Mouse (Mus musculus) lung, embryonic 16.5 days (tissue): ENCODE results near the gene Nubpl. TPM values are rescaled to one million over a fixed set of nuclear protein-coding genes. Genes with fewer than 3 reads are reported as not detected.

Experiments
- ATAC-seq: fragments of 200-750 bp; cut with Nextera tagmentation; 2 replicates; pipeline ENCODE4 v1.8.0; 2017; ENCODE audit warnings: low read depth, mild to moderate bottlenecking, moderate library complexity
- H3K27ac ChIP-seq: fragments of 300-500 bp; sonication (generic); 2 replicates; pipeline ENCODE4 v1.5.1; 2014; ENCODE audit warnings: mild to moderate bottlenecking, control low read depth, low read length
- H3K27me3 ChIP-seq: fragments of 300-500 bp; sonication (generic); 2 replicates; pipeline ENCODE4 v1.6.1; 2014; ENCODE audit warnings: low read depth, low read length, mixed read lengths; ENCODE audit not compliant: control insufficient read depth, insufficient read depth
- H3K36me3 ChIP-seq: fragments of 300-500 bp; sonication (generic); 2 replicates; pipeline ENCODE4 v1.6.1; 2014; ENCODE audit warnings: low read length; ENCODE audit not compliant: control insufficient read depth, insufficient read depth
- H3K4me1 ChIP-seq: fragments of 300-500 bp; sonication (generic); replicated peaks from 2 replicates; pipeline ENCODE4 v1.6.1; 2014; ENCODE audit warnings: low read length, mixed read lengths; ENCODE audit not compliant: control insufficient read depth, insufficient read depth
- H3K4me2 ChIP-seq: fragments of 300-500 bp; sonication (generic); 2 replicates; pipeline ENCODE4 v1.6.1; 2014; ENCODE audit warnings: low read depth, low read length, control low read depth
- H3K4me3 ChIP-seq: fragments of 300-500 bp; sonication (generic); 2 replicates; pipeline ENCODE4 v1.5.1; 2014; ENCODE audit warnings: mild to moderate bottlenecking, low read length, control low read depth
- H3K9ac ChIP-seq: fragments of 300-500 bp; sonication (generic); 2 replicates; pipeline ENCODE4 v1.6.1; 2014; ENCODE audit warnings: low read length, control low read depth
- H3K9me3 ChIP-seq: fragments of 300-500 bp; sonication (generic); 2 replicates; pipeline ENCODE4 v1.6.1; 2016; ENCODE audit warnings: low read length; ENCODE audit not compliant: control insufficient read depth
- WGBS: fragments of 180-500 bp; shearing (Covaris S2); extraction: QIAGEN DNeasy Blood & Tissue Kit; methylation state at CpG from one replicate; pipeline ENCODE4 v1.1.7; 2014; 5-methylcytosine and 5-hydroxymethylcytosine counted together
- polyA plus RNA-seq: library from polyadenylated mRNA; unstranded; fragments of >200 nt; fragmentation: Nextera tagmentation; extraction: Ambion mirVana; gene quantifications from 2 replicates; pipeline ENCODE4 v1.2.1, GENCODE M21; 2015

Nubpl gene
- polyA plus RNA-seq, 1 experiment from 2014 or later, result 11.3 TPM

DNA sequence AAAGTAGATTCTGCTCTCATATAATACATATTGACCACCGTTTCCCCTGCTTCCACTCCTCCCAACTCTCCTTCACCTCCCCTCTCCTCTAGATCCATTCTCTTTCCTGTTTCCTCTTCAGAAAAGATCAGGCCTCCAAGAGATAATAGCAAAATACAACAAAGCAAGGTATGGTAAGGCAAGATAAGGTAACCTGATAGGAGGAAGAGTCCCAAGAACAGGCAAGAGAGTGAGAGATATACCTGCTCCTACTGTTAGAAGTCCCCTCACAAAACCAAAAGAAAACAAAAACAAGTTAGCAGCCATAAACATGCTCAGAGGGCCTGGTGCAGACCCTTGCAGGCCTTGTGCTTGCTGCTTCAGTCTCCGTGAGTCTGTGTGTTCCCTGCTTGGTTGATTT, 49.1 kb downstream of the Nubpl start:
- WGBS, result 61% methylated on average over 2 of the region's 2 CpGs
- no peaks in the 10 kb centered on the region for H3K4me1 ChIP-seq

DNA sequence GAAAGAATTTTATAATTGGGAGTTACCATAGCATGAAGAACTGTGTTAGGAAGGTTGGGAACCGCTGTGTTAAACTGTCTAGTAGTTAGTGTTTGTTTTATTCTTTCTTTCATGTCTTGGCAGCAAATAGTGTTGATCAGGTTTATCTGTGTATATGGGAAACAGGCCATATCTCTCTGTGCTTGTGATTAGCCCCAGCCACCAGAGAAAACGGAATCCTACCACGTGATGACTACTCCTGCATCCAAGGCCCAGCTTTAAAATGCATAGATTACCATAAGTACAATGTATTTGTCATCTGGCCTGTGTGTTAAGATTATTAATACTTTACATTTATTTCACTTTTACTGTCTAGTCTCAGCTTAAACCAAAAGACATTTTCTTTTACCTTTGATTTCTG, 51.9 kb downstream of the Nubpl start:
- no peak overlapping the region for H3K9ac ChIP-seq
- H3K27ac ChIP-seq, result no peak overlapping the region
- H3K36me3 ChIP-seq, result no peaks in the 10 kb centered on the region
- no peaks in the 10 kb centered on the region for H3K4me1 ChIP-seq
- H3K9me3 ChIP-seq, result no peaks in the 10 kb centered on the region
- H3K4me3 ChIP-seq, result no peak overlapping the region
- no peaks in the 10 kb centered on the region for H3K27me3 ChIP-seq
- no peak overlapping the region for H3K4me2 ChIP-seq
- WGBS, result 47% methylated on average over 3 of the region's 3 CpGs
- ATAC-seq, result no peak

More for the DNA sequence above, 49.1 kb downstream of the Nubpl start:
- ATAC-seq, result no peak
- no peak overlapping the region for H3K9ac ChIP-seq
- H3K4me2 ChIP-seq, result no peak overlapping the region
- no peak overlapping the region for H3K27ac ChIP-seq
- H3K9me3 ChIP-seq, result no peaks in the 10 kb centered on the region
- H3K36me3 ChIP-seq, result no peaks in the 10 kb centered on the region
- H3K27me3 ChIP-seq, result no peaks in the 10 kb centered on the region
- H3K4me3 ChIP-seq, result no peak overlapping the region

- no peaks in the 10 kb centered on the region for H3K36me3 ChIP-seq
- no peaks in the 10 kb centered on the region for H3K9me3 ChIP-seq
- no peaks in the 10 kb centered on the region for H3K4me1 ChIP-seq
- H3K9ac ChIP-seq, result no peak overlapping the region
- H3K4me3 ChIP-seq, result no peak overlapping the region
- no peak for ATAC-seq
- no peaks in the 10 kb centered on the region for H3K27me3 ChIP-seq
- no peak overlapping the region for H3K27ac ChIP-seq
- no peak overlapping the region for H3K4me2 ChIP-seq
- WGBS, result 96% methylated on average over 3 of the region's 3 CpGs
Measured at GRCm38 (mm10) chr12:52152071-52152470, 54.5 kb downstream of the Nubpl start.

GRCm38 (mm10) chr12:52154906-52155305, 57.4 kb downstream of the Nubpl start:
- H3K36me3 ChIP-seq, result no peaks in the 10 kb centered on the region
- H3K4me3 ChIP-seq, result no peak overlapping the region
- no peak overlapping the region for H3K9ac ChIP-seq
- H3K27ac ChIP-seq, result no peak overlapping the region
- no peaks in the 10 kb centered on the region for H3K27me3 ChIP-seq
- no peaks in the 10 kb centered on the region for H3K9me3 ChIP-seq
- H3K4me1 ChIP-seq, result no peaks in the 10 kb centered on the region
- WGBS, result 89% methylated on average over 4 of the region's 4 CpGs
- H3K4me2 ChIP-seq, result no peak overlapping the region
- no peak for ATAC-seq

DNA sequence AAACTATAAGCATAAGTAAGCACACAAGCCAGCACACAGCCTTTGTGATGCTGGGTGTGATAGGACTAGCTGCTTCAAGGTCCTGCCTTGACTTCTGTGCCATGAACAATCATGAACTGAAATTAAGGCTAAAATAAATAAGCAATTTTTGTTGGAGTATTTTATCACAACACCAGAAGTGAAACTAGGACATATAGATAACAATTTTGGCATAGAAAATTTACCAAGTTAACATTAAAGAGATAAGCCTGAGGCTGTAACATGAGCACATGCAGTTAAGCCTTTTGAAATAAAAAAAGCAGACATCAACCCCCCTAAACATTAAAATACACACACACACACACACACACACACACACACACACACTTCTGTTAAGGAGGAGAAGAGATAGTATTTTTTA, 66.9 kb downstream of the Nubpl start:
- ATAC-seq, result no peak
- Histone ChIP-seq H3K4me2 (no peak overlapping the region), H3K4me3 (no peak overlapping the region), H3K9me3 (no peaks in the 10 kb centered on the region), H3K36me3 (no peaks in the 10 kb centered on the region), H3K27me3 (no peaks in the 10 kb centered on the region), H3K4me1 (no peaks in the 10 kb centered on the region), H3K9ac (no peak overlapping the region), H3K27ac (no peak overlapping the region)

DNA sequence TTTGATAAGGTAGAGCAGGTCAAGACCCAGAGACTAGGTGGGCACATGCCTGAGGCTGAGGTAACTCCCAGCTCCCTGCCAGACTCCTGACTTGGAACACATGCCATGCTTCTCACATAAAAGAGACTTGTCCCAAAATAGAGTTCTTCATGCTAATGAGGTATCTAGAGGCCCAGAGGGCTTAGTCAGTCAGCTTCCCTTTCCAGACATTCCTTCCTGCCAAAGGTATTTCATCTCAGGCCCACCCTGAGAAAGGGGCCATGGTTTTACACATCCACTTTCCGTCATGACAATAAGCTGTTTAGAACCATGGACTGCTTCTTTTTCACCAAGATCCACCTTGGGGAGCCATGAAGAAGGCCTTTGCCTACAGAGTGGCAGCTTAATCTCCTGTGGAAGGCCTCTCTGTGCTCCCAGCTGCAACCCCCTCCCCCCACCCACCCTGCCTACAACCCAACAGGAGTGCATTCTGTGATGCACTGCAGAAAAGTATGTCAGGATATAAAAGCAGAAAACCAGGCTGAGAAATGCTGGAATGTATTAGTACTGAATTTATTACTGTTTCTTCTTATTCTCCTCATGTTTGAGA, 88.8 kb downstream of the Nubpl start:
- no peak overlapping the region for H3K27ac ChIP-seq
- H3K27me3 ChIP-seq, result no peaks in the 10 kb centered on the region
- 63% methylated on average over 1 of the region's 1 CpGs for WGBS
- no peak for ATAC-seq
- no peaks in the 10 kb centered on the region for H3K9me3 ChIP-seq
- no peak overlapping the region for H3K4me3 ChIP-seq
- H3K36me3 ChIP-seq, result no peaks in the 10 kb centered on the region
- H3K9ac ChIP-seq, result no peak overlapping the region
- no peak overlapping the region for H3K4me2 ChIP-seq
- peaks cover 5% of the 10 kb centered on the region for H3K4me1 ChIP-seq

DNA sequence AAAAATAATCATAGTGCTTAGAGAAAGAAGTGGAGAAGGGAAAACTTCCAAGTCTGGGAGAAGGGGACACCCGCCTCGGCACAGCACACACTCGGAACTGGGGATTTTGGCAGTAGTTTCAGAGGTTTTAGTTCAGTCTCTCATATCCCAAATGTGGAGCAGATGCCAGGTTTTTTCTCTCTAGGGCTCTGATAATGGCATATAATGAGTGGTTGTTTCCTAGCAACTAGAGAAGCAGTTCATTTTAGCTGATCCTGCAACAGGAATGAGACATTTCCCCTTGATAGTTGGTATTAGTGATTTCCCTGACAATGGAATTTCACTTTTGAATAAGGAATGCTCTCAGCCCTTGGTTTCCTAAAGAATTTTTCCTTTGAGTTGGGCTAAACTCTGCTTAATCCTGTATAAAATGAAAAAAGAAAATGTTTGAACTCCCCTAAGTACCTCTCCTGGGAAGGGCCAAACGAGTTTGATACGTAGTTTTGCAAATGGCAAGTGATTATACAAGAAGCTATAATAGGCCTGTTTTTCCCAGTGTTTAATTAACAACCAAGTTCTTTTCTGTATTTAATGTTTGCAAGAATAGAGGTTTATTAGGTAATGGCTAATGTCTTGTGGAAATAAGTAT, 89.5 kb downstream of the Nubpl start:
- no peak overlapping the region for H3K4me2 ChIP-seq
- H3K4me1 ChIP-seq, result peaks cover 5% of the 10 kb centered on the region
- H3K4me3 ChIP-seq, result no peak overlapping the region
- peak; percentile 59; the same call in 1 of the 2 replicates for ATAC-seq
- H3K27me3 ChIP-seq, result no peaks in the 10 kb centered on the region
- H3K9ac ChIP-seq, result no peak overlapping the region
- no peaks in the 10 kb centered on the region for H3K36me3 ChIP-seq
- H3K9me3 ChIP-seq, result no peaks in the 10 kb centered on the region
- H3K27ac ChIP-seq, result no peak overlapping the region
- 44% methylated on average over 5 of the region's 5 CpGs for WGBS

DNA sequence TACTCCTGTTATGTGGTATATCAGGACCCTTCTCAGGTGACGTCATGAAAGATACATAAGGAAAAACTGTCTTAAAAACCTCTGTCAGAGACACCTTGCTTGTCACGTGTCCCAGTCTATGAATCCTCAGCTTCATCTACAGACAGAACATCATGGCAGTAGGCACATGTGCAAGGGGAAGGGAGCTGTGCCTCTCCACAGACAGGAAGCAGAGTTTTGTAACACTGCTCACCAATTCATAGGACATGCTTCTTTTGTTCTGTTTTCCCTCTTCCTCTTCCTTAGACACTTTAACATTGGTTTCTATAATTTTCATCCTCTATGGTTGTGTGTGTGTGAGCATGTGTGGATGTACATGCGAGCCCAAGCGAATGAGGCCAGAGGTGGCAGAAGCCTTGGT, 100.9 kb downstream of the Nubpl start:
- 73% methylated on average over 4 of the region's 4 CpGs for WGBS
- Histone ChIP-seq H3K9ac (no peak overlapping the region), H3K4me1 (no peaks in the 10 kb centered on the region), H3K27ac (no peak overlapping the region), H3K36me3 (no peaks in the 10 kb centered on the region), H3K9me3 (no peaks in the 10 kb centered on the region), H3K4me3 (no peak overlapping the region), H3K4me2 (no peak overlapping the region), H3K27me3 (no peaks in the 10 kb centered on the region)
- no peak for ATAC-seq

- H3K9me3 ChIP-seq, result no peaks in the 10 kb centered on the region
- H3K27ac ChIP-seq, result no peak overlapping the region
- no peak overlapping the region for H3K4me3 ChIP-seq
- H3K9ac ChIP-seq, result no peak overlapping the region
- H3K4me1 ChIP-seq, result no peaks in the 10 kb centered on the region
- no peaks in the 10 kb centered on the region for H3K36me3 ChIP-seq
- H3K4me2 ChIP-seq, result no peak overlapping the region
- 70% methylated on average over 3 of the region's 3 CpGs for WGBS
- no peak for ATAC-seq
- no peaks in the 10 kb centered on the region for H3K27me3 ChIP-seq
Measured at GRCm38 (mm10) chr12:52209121-52209610, 111.6 kb downstream of the Nubpl start.
